Mouse (Mus musculus) MN1 (cell line): Measurements from ENCODE around the gene Pef1.

Source experiments
- DNase-seq: peaks from one replicate; pipeline ENCODE4 v3.0.0-alpha.2; 2016; ENCODE audit warnings: low spot score

Gene Pef1

GRCm38 (mm10) chr4:130138441-130139213 is 36.3 kb downstream of the Pef1 start:
- DNase-seq = no peak

GRCm38 (mm10) chr4:130139214-130139492 is 36.8 kb downstream of the Pef1 start, which contains the start of gene Hcrtr1:
Gene Hcrtr1 (minus strand): TSS chr4:130139359.
- DNase-seq = no peak

GRCm38 (mm10) chr4:130140992-130141402 is 38.6 kb downstream of the Pef1 start:
- DNase-seq = peak; percentile 45

GRCm38 (mm10) chr4:130141786-130142185 is 39.4 kb downstream of the Pef1 start:
- peak; percentile 23 for DNase-seq

GRCm38 (mm10) chr4:130148405-130148804 is 46.0 kb downstream of the Pef1 start:
- DNase-seq = no peak

GRCm38 (mm10) chr4:130154250-130154649 is 51.9 kb downstream of the Pef1 start:
- no peak for DNase-seq

GRCm38 (mm10) chr4:130156812-130157371 is 54.5 kb downstream of the Pef1 start:
- DNase-seq = no peak

GRCm38 (mm10) chr4:130161349-130161748 is 59.0 kb downstream of the Pef1 start:
- no peak for DNase-seq

GRCm38 (mm10) chr4:130163391-130163861 is 61.1 kb downstream of the Pef1 start:
- DNase-seq = no peak

- no peak for DNase-seq
Observed at GRCm38 (mm10) chr4:130164121-130164520, 61.8 kb downstream of the Pef1 start.

GRCm38 (mm10) chr4:130166061-130166460 is 63.7 kb downstream of the Pef1 start:
- DNase-seq = no peak

GRCm38 (mm10) chr4:130166592-130166991 is 64.2 kb downstream of the Pef1 start:
- no peak for DNase-seq

GRCm38 (mm10) chr4:130167321-130167720 is 65.0 kb downstream of the Pef1 start:
- DNase-seq = no peak

- no peak for DNase-seq
Observed at GRCm38 (mm10) chr4:130167814-130168213, 65.5 kb downstream of the Pef1 start.

GRCm38 (mm10) chr4:130168280-130169183 is 66.2 kb downstream of the Pef1 start:
- DNase-seq = peak; percentile 88

GRCm38 (mm10) chr4:130169411-130169971 is 67.1 kb downstream of the Pef1 start:
- DNase-seq = no peak

GRCm38 (mm10) chr4:130170362-130170761 is 68.0 kb downstream of the Pef1 start:
- DNase-seq = no peak

GRCm38 (mm10) chr4:130171951-130172765 is 69.8 kb downstream of the Pef1 start:
- DNase-seq = no peak

GRCm38 (mm10) chr4:130173060-130173822 is 70.9 kb downstream of the Pef1 start:
- DNase-seq = no peak

- DNase-seq = no peak
Observed at GRCm38 (mm10) chr4:130173911-130174311, 71.6 kb downstream of the Pef1 start.
